Mouse (Mus musculus): ENCODE measurements around the gene 9130019O22Rik. TPM values are rescaled to one million over a fixed set of nuclear protein-coding genes. Genes with fewer than 3 reads are reported as not detected.

Gene 9130019O22Rik
- polyA plus RNA-seq, 1 experiment = 0.34 TPM

- Histone ChIP-seq H3ac (ENCODE audit: control insufficient read depth, insufficient read length) (no peak overlapping the region), H3K27me3 (ENCODE audit: control insufficient read depth, insufficient read depth, insufficient read length) (peaks cover under 1% of the 10 kb centered on the region), H3K36me3 (ENCODE audit: control insufficient read depth, insufficient read depth) (no peaks in the 10 kb centered on the region), H3K4me3 (no peak overlapping the region), H3K4me2 (ENCODE audit: low read depth) (no peak overlapping the region), H3K79me2 (ENCODE audit: control insufficient read depth, insufficient read depth) (no peaks in the 10 kb centered on the region)
- TF ChIP-seq MYOG (IDR thresholded peaks at IDR 0.05; ENCODE audit: control insufficient read depth in 1 of 3, insufficient read depth in 1 of 3, insufficient read length in 2 of 3, low read depth in 2 of 3) = no peak
- TF ChIP-seq TCF12 (IDR thresholded peaks at IDR 0.05; ENCODE audit: insufficient read depth, poor library complexity, severe bottlenecking) = no peak
- no peak for TF ChIP-seq TCF3 (IDR thresholded peaks at IDR 0.05; ENCODE audit: insufficient read length, low read depth)
- no peak for TF ChIP-seq POLR2A (IDR thresholded peaks at IDR 0.05; ENCODE audit: insufficient read length, low read depth)
- TF ChIP-seq REST (IDR thresholded peaks at IDR 0.05; ENCODE audit: insufficient read depth, insufficient read length) = no peak
- TF ChIP-seq USF1 (IDR thresholded peaks at IDR 0.05; ENCODE audit: low read depth) = no peak
- TF ChIP-seq SRF (IDR thresholded peaks at IDR 0.05; ENCODE audit: control insufficient read depth, insufficient read length, low read depth) = no peak
- no peak for TF ChIP-seq E2F4 (IDR thresholded peaks at IDR 0.05; ENCODE audit: insufficient read depth)
Measured at GRCm38 (mm10) chr7:127402980-127403379, 16.0 kb upstream of the 9130019O22Rik start.

- no peaks in the 10 kb centered on the region for H3K79me2 ChIP-seq (ENCODE audit: control insufficient read depth, insufficient read depth)
- TF ChIP-seq MAX (IDR thresholded peaks at IDR 0.05; ENCODE audit: low read depth) (no peak), MYOG (IDR thresholded peaks at IDR 0.05; ENCODE audit: control insufficient read depth in 1 of 3, insufficient read depth in 1 of 3, insufficient read length in 2 of 3, low read depth in 2 of 3) (no peak)
- no peak overlapping the region for H3K4me2 ChIP-seq (ENCODE audit: low read depth)
- H3ac ChIP-seq (ENCODE audit: control insufficient read depth, insufficient read length) = no peak overlapping the region
- peaks cover 5% of the 10 kb centered on the region for H3K27me3 ChIP-seq (ENCODE audit: control insufficient read depth, insufficient read depth, insufficient read length)
- H3K36me3 ChIP-seq (ENCODE audit: control insufficient read depth, insufficient read depth) = no peaks in the 10 kb centered on the region
- H3K4me3 ChIP-seq = no peak overlapping the region
Measured at GRCm38 (mm10) chr7:127400355-127400754, 13.4 kb upstream of the 9130019O22Rik start.

- peak overlapping the region; percentile 83 for H3K4me2 ChIP-seq (ENCODE audit: low read depth)
- H3K27me3 ChIP-seq (ENCODE audit: control insufficient read depth, insufficient read depth, insufficient read length) = peaks cover 5% of the 10 kb centered on the region
- no peaks in the 10 kb centered on the region for H3K79me2 ChIP-seq (ENCODE audit: control insufficient read depth, insufficient read depth)
- no peak for TF ChIP-seq USF1 (IDR thresholded peaks at IDR 0.05; ENCODE audit: low read depth)
- TF ChIP-seq MYOD1 (IDR thresholded peaks at IDR 0.05; ENCODE audit: control insufficient read depth in 1 of 3, insufficient read length in 2 of 3, low read depth in 2 of 3) = no peak
- TF ChIP-seq TCF3 (IDR thresholded peaks at IDR 0.05; ENCODE audit: insufficient read length, low read depth) = no peak
- TF ChIP-seq POLR2AphosphoS2 (IDR thresholded peaks at IDR 0.05; ENCODE audit: insufficient read length, low read depth) = no peak
- TF ChIP-seq MAX (IDR thresholded peaks at IDR 0.05; ENCODE audit: low read depth) = no peak
- no peak for TF ChIP-seq MYOG (IDR thresholded peaks at IDR 0.05; ENCODE audit: control insufficient read depth in 1 of 3, insufficient read depth in 1 of 3, insufficient read length in 2 of 3, low read depth in 2 of 3)
- TF ChIP-seq CEBPB (IDR thresholded peaks at IDR 0.05; ENCODE audit: insufficient read depth, poor library complexity, severe bottlenecking) = no peak
- no peak for TF ChIP-seq E2F4 (IDR thresholded peaks at IDR 0.05; ENCODE audit: insufficient read depth)
- peak overlapping the region; percentile 60 for H3ac ChIP-seq (ENCODE audit: control insufficient read depth, insufficient read length)
- H3K36me3 ChIP-seq (ENCODE audit: control insufficient read depth, insufficient read depth) = no peaks in the 10 kb centered on the region
- peak overlapping the region; percentile 69 for H3K4me3 ChIP-seq
Measured at GRCm38 (mm10) chr7:127393944-127394333, 7.0 kb upstream of the 9130019O22Rik start.

- peak within 1 kb of the TSS; percentile 69 for H3K4me3 ChIP-seq
- no peaks in the 10 kb centered on the region for H3K36me3 ChIP-seq (ENCODE audit: control insufficient read depth, insufficient read depth)
- H3K4me2 ChIP-seq (ENCODE audit: low read depth) = peak within 1 kb of the TSS; percentile 83
- TF ChIP-seq USF1 (IDR thresholded peaks at IDR 0.05; ENCODE audit: low read depth) (no peak), TCF3 (IDR thresholded peaks at IDR 0.05; ENCODE audit: insufficient read length, low read depth) (no peak), CEBPB (IDR thresholded peaks at IDR 0.05; ENCODE audit: insufficient read depth, poor library complexity, severe bottlenecking) (no peak), MYOG (IDR thresholded peaks at IDR 0.05; ENCODE audit: control insufficient read depth in 1 of 3, insufficient read depth in 1 of 3, insufficient read length in 2 of 3, low read depth in 2 of 3) (no peak), MAX (IDR thresholded peaks at IDR 0.05; ENCODE audit: low read depth) (no peak), POLR2AphosphoS2 (IDR thresholded peaks at IDR 0.05; ENCODE audit: insufficient read length, low read depth) (peak; percentile 60), MYOD1 (IDR thresholded peaks at IDR 0.05; ENCODE audit: control insufficient read depth in 1 of 3, insufficient read length in 2 of 3, low read depth in 2 of 3) (no peak), TCF12 (IDR thresholded peaks at IDR 0.05; ENCODE audit: insufficient read depth, poor library complexity, severe bottlenecking) (no peak), SRF (IDR thresholded peaks at IDR 0.05; ENCODE audit: control insufficient read depth, insufficient read length, low read depth) (no peak), POLR2A (IDR thresholded peaks at IDR 0.05; ENCODE audit: insufficient read length, low read depth) (peak; percentile 73), REST (IDR thresholded peaks at IDR 0.05; ENCODE audit: insufficient read depth, insufficient read length) (no peak), E2F4 (IDR thresholded peaks at IDR 0.05; ENCODE audit: insufficient read depth) (no peak)
- no peaks in the 10 kb centered on the region for H3K79me2 ChIP-seq (ENCODE audit: control insufficient read depth, insufficient read depth)
- peak within 1 kb of the TSS; percentile 60 for H3ac ChIP-seq (ENCODE audit: control insufficient read depth, insufficient read length)
- peaks cover 5% of the 10 kb centered on the region for H3K27me3 ChIP-seq (ENCODE audit: control insufficient read depth, insufficient read depth, insufficient read length)
Measured at GRCm38 (mm10) chr7:127393157-127393943, 6.4 kb upstream of the 9130019O22Rik start, which contains the start of gene E430018J23Rik. Gene E430018J23Rik, minus strand, starts transcription at chr7:127393629.

- no peaks in the 10 kb centered on the region for H3K36me3 ChIP-seq (ENCODE audit: control insufficient read depth, insufficient read depth)
- H3K4me3 ChIP-seq = peak overlapping the region; percentile 69
- no peaks in the 10 kb centered on the region for H3K27me3 ChIP-seq (ENCODE audit: control insufficient read depth, insufficient read depth, insufficient read length)
- peak overlapping the region; percentile 81 for H3K4me2 ChIP-seq (ENCODE audit: low read depth)
- TF ChIP-seq POLR2AphosphoS2 (IDR thresholded peaks at IDR 0.05; ENCODE audit: insufficient read length, low read depth) = no peak
- TF ChIP-seq TCF3 (IDR thresholded peaks at IDR 0.05; ENCODE audit: insufficient read length, low read depth) = no peak
- TF ChIP-seq CEBPB (IDR thresholded peaks at IDR 0.05; ENCODE audit: insufficient read depth, poor library complexity, severe bottlenecking) = no peak
- TF ChIP-seq SRF (IDR thresholded peaks at IDR 0.05; ENCODE audit: control insufficient read depth, insufficient read length, low read depth) = no peak
- TF ChIP-seq REST (IDR thresholded peaks at IDR 0.05; ENCODE audit: insufficient read depth, insufficient read length) = no peak
- no peak for TF ChIP-seq MYOG (IDR thresholded peaks at IDR 0.05; ENCODE audit: control insufficient read depth in 1 of 3, insufficient read depth in 1 of 3, insufficient read length in 2 of 3, low read depth in 2 of 3)
- no peak for TF ChIP-seq MAX (IDR thresholded peaks at IDR 0.05; ENCODE audit: low read depth)
- no peak for TF ChIP-seq E2F4 (IDR thresholded peaks at IDR 0.05; ENCODE audit: insufficient read depth)
- no peak for TF ChIP-seq TCF12 (IDR thresholded peaks at IDR 0.05; ENCODE audit: insufficient read depth, poor library complexity, severe bottlenecking)
- TF ChIP-seq MYOD1 (IDR thresholded peaks at IDR 0.05; ENCODE audit: control insufficient read depth in 1 of 3, insufficient read length in 2 of 3, low read depth in 2 of 3) = no peak
- TF ChIP-seq POLR2A (IDR thresholded peaks at IDR 0.05; ENCODE audit: insufficient read length, low read depth) = no peak
- no peak for TF ChIP-seq USF1 (IDR thresholded peaks at IDR 0.05; ENCODE audit: low read depth)
- no peak overlapping the region for H3ac ChIP-seq (ENCODE audit: control insufficient read depth, insufficient read length)
- H3K79me2 ChIP-seq (ENCODE audit: control insufficient read depth, insufficient read depth) = no peaks in the 10 kb centered on the region
Measured at GRCm38 (mm10) chr7:127392251-127392824, 5.4 kb upstream of the 9130019O22Rik start.

All from myocyte (in vitro differentiated cells).